Mouse (Mus musculus): ENCODE measurements at regions not wholly inside any gene's neighbourhood (a gene's known extent, or its start where the extent isn't known, plus 50 kb on each side); places are given as distances from the start of the nearest gene placed in this dataset.
A peak's percentile ranks its signal among the peaks of the same experiment; 100 is the strongest.

- no peak for TF ChIP-seq CTCF (IDR thresholded peaks at IDR 0.05; ENCODE audit: low read depth)
- ATAC-seq: no peak
Measured at GRCm38 (mm10) chr7:83222029-83222722, 355.0 kb downstream of the Mex3b start.

GRCm38 (mm10) chr7:83227262-83228108 is 357.2 kb upstream of the Tmc3 start:
- no peak for TF ChIP-seq CTCF (IDR thresholded peaks at IDR 0.05; ENCODE audit: low read depth)

More at GRCm38 (mm10) chr7:83222029-83222722, 355.0 kb downstream of the Mex3b start:
- no peak for DNase-seq
- 83% methylated on average over 3 of the region's 3 CpGs for WGBS
- Histone ChIP-seq H3K9ac (no peak overlapping the region), H3K4me2 (ENCODE audit: low read depth) (no peak overlapping the region), H3K27me3 (ENCODE audit: insufficient read depth, low read length) (no peaks in the 10 kb centered on the region), H3K9me3 (ENCODE audit: low read length) (no peaks in the 10 kb centered on the region), H3K4me3 (ENCODE audit: low read depth, low read length) (no peak overlapping the region), H3K36me3 (ENCODE audit: insufficient read depth) (no peaks in the 10 kb centered on the region), H3K27ac (ENCODE audit: low read depth, low read length) (no peak overlapping the region), H3K4me1 (ENCODE audit: insufficient read depth) (no peaks in the 10 kb centered on the region)

GRCm38 (mm10) chr7:83230496-83231325 is 354.0 kb upstream of the Tmc3 start:
- Histone ChIP-seq H3K4me3 (ENCODE audit: low read depth, low read length) (no peak overlapping the region), H3K36me3 (ENCODE audit: insufficient read depth) (no peaks in the 10 kb centered on the region), H3K9ac (no peak overlapping the region), H3K4me1 (ENCODE audit: insufficient read depth) (no peaks in the 10 kb centered on the region), H3K27me3 (ENCODE audit: insufficient read depth, low read length) (no peaks in the 10 kb centered on the region), H3K27ac (ENCODE audit: low read depth, low read length) (no peak overlapping the region), H3K9me3 (ENCODE audit: low read length) (no peaks in the 10 kb centered on the region), H3K4me2 (ENCODE audit: low read depth) (no peak overlapping the region)
- 73% methylated on average over 3 of the region's 3 CpGs for WGBS
- DNase-seq: peak; percentile 49
- TF ChIP-seq CTCF (IDR thresholded peaks at IDR 0.05; ENCODE audit: low read depth): no peak
- ATAC-seq: no peak

More at GRCm38 (mm10) chr7:83227262-83228108, 357.2 kb upstream of the Tmc3 start:
- no peak overlapping the region for H3K27ac ChIP-seq (ENCODE audit: low read depth, low read length)
- 83% methylated on average over 7 of the region's 7 CpGs for WGBS
- ATAC-seq (no peak), DNase-seq (no peak)
- no peaks in the 10 kb centered on the region for H3K9me3 ChIP-seq (ENCODE audit: low read length)
- H3K4me1 ChIP-seq (ENCODE audit: insufficient read depth): no peaks in the 10 kb centered on the region
- H3K36me3 ChIP-seq (ENCODE audit: insufficient read depth): no peaks in the 10 kb centered on the region
- H3K9ac ChIP-seq: no peak overlapping the region
- H3K27me3 ChIP-seq (ENCODE audit: insufficient read depth, low read length): no peaks in the 10 kb centered on the region
- no peak overlapping the region for H3K4me3 ChIP-seq (ENCODE audit: low read depth, low read length)
- no peak overlapping the region for H3K4me2 ChIP-seq (ENCODE audit: low read depth)

- Histone ChIP-seq H3K9me3 (ENCODE audit: low read length) (no peaks in the 10 kb centered on the region), H3K4me1 (ENCODE audit: insufficient read depth) (no peaks in the 10 kb centered on the region), H3K27me3 (ENCODE audit: insufficient read depth, low read length) (no peaks in the 10 kb centered on the region), H3K9ac (no peak overlapping the region), H3K36me3 (ENCODE audit: insufficient read depth) (no peaks in the 10 kb centered on the region), H3K4me2 (ENCODE audit: low read depth) (no peak overlapping the region), H3K4me3 (ENCODE audit: low read depth, low read length) (no peak overlapping the region), H3K27ac (ENCODE audit: low read depth, low read length) (no peak overlapping the region)
- WGBS: 46% methylated on average over 3 of the region's 3 CpGs
- TF ChIP-seq CTCF (IDR thresholded peaks at IDR 0.05; ENCODE audit: low read depth): no peak
- ATAC-seq: no peak
- DNase-seq: no peak
Measured at GRCm38 (mm10) chr7:83235659-83236058, 349.1 kb upstream of the Tmc3 start.

GRCm38 (mm10) chr7:83237336-83237735 is 347.4 kb upstream of the Tmc3 start:
- TF ChIP-seq CTCF (IDR thresholded peaks at IDR 0.05; ENCODE audit: low read depth): no peak
- no peak overlapping the region for H3K27ac ChIP-seq (ENCODE audit: low read depth, low read length)
- H3K9me3 ChIP-seq (ENCODE audit: low read length): no peaks in the 10 kb centered on the region
- H3K4me3 ChIP-seq (ENCODE audit: low read depth, low read length): no peak overlapping the region
- DNase-seq (no peak), ATAC-seq (no peak)
- H3K36me3 ChIP-seq (ENCODE audit: insufficient read depth): no peaks in the 10 kb centered on the region
- no peaks in the 10 kb centered on the region for H3K27me3 ChIP-seq (ENCODE audit: insufficient read depth, low read length)
- 86% methylated on average over 3 of the region's 3 CpGs for WGBS
- no peaks in the 10 kb centered on the region for H3K4me1 ChIP-seq (ENCODE audit: insufficient read depth)
- H3K9ac ChIP-seq: no peak overlapping the region
- no peak overlapping the region for H3K4me2 ChIP-seq (ENCODE audit: low read depth)

GRCm38 (mm10) chr7:83238091-83238490 is 346.6 kb upstream of the Tmc3 start:
- no peaks in the 10 kb centered on the region for H3K9me3 ChIP-seq (ENCODE audit: low read length)
- H3K27ac ChIP-seq (ENCODE audit: low read depth, low read length): no peak overlapping the region
- H3K36me3 ChIP-seq (ENCODE audit: insufficient read depth): no peaks in the 10 kb centered on the region
- no peaks in the 10 kb centered on the region for H3K4me1 ChIP-seq (ENCODE audit: insufficient read depth)
- H3K4me3 ChIP-seq (ENCODE audit: low read depth, low read length): no peak overlapping the region
- H3K27me3 ChIP-seq (ENCODE audit: insufficient read depth, low read length): no peaks in the 10 kb centered on the region
- H3K4me2 ChIP-seq (ENCODE audit: low read depth): no peak overlapping the region
- DNase-seq (peak; percentile 21), ATAC-seq (no peak)
- no peak for TF ChIP-seq CTCF (IDR thresholded peaks at IDR 0.05; ENCODE audit: low read depth)
- H3K9ac ChIP-seq: no peak overlapping the region
